Mouse (Mus musculus) CH12.LX (cell line): ENCODE measurements at regions not wholly inside any gene's neighbourhood (a gene's known extent, or its start where the extent isn't known, plus 50 kb on each side); places are given as distances from the start of the nearest gene placed in this dataset.

Experiments
- DNase-seq: peaks from one replicate; pipeline ENCODE4 v3.0.0-alpha.2; 2013; ENCODE audit errors: extremely low read depth
- H3K27ac ChIP-seq: 2 replicates; pipeline ENCODE4 v1.5.1; 2012; ENCODE audit warnings: low read depth, mild to moderate bottlenecking, control low read depth, moderate library complexity; ENCODE audit not compliant: insufficient read depth
- H3K27me3 ChIP-seq: replicated peaks from 2 replicates; pipeline ENCODE3; 2012; ENCODE audit warnings: inconsistent platforms
- H3K36me3 ChIP-seq, 2 experiments: replicated peaks in 1 of 2; 2 replicates each; pipeline versions ENCODE3 to v1.6.1; 2012; ENCODE audit warnings: inconsistent platforms in 1 of 2, low read length in 1 of 2, mild to moderate bottlenecking in 1 of 2, mixed read lengths in 1 of 2, moderate library complexity in 1 of 2; ENCODE audit not compliant: control insufficient read depth in 1 of 2, insufficient read depth in 1 of 2
- H3K4me1 ChIP-seq, 2 experiments: 2 replicates each; pipeline ENCODE4 v1.6.1; 2012; ENCODE audit warnings: inconsistent platforms in 1 of 2, moderate library complexity in 1 of 2; ENCODE audit not compliant: insufficient read depth in 2 of 2, control insufficient read depth in 1 of 2
- H3K4me2 ChIP-seq: 2 replicates; pipeline ENCODE4 v1.6.1; 2012; ENCODE audit warnings: low read depth, mild to moderate bottlenecking, control low read depth; ENCODE audit not compliant: poor library complexity, insufficient read depth, severe bottlenecking
- H3K4me3 ChIP-seq, 3 experiments: fragments of 150-350 bp in 1 of 3; sonication (generic) in 1 of 3; replicated peaks in 1 of 3; 2 replicates each; pipeline versions ENCODE3 to v1.5.1; 2011 to 2012; ENCODE audit warnings: low read depth in 2 of 3, low read length in 2 of 3, mild to moderate bottlenecking in 2 of 3, moderate library complexity in 2 of 3, control low read depth in 1 of 3, improper control_type of control experiment in 1 of 3, inconsistent platforms in 1 of 3, mixed read lengths in 1 of 3; ENCODE audit not compliant: poor library complexity in 1 of 3
- H3K79me2 ChIP-seq: replicated peaks from 2 replicates; pipeline ENCODE4 v1.6.1; 2012; ENCODE audit warnings: mild to moderate bottlenecking, moderate library complexity; ENCODE audit not compliant: control insufficient read depth, poor library complexity, insufficient read depth, severe bottlenecking; ENCODE audit errors: extremely low read depth
- H3K9ac ChIP-seq: 2 replicates; pipeline ENCODE4 v1.6.1; 2012; ENCODE audit warnings: low read depth, mild to moderate bottlenecking, control low read depth, moderate library complexity; ENCODE audit not compliant: insufficient read depth
- H3K9me3 ChIP-seq: replicated peaks from 2 replicates; pipeline ENCODE3; 2012; ENCODE audit warnings: low read length, inconsistent platforms, mixed read lengths
- BHLHE40 ChIP-seq: IDR thresholded peaks from 2 replicates; pipeline ENCODE4 v1.6.1; 2011; ENCODE audit warnings: mild to moderate bottlenecking, low read depth, low read length, improper control_type of control experiment
- CHD2 ChIP-seq: IDR thresholded peaks from 2 replicates; pipeline ENCODE4 v1.6.1; 2011; ENCODE audit warnings: low read length, improper control_type of control experiment
- CTCF ChIP-seq, 2 experiments: IDR thresholded peaks in 1 of 2; conservative IDR thresholded peaks in 1 of 2; 2 replicates each; pipeline ENCODE4 v1.5.1; 2011 to 2012; ENCODE audit warnings: low read depth in 2 of 2, low read length in 2 of 2, improper control_type of control experiment in 1 of 2, inconsistent platforms in 1 of 2, mild to moderate bottlenecking in 1 of 2, moderate library complexity in 1 of 2
- ELF1 ChIP-seq: IDR thresholded peaks from 2 replicates; pipeline ENCODE4 v1.6.1; 2014; ENCODE audit warnings: low read depth, mild to moderate bottlenecking, inconsistent platforms, low read length, improper control_type of control experiment
- IRF4 ChIP-seq: IDR thresholded peaks from 2 replicates; pipeline ENCODE4 v1.6.1; 2014; ENCODE audit warnings: low read depth, mild to moderate bottlenecking, inconsistent platforms, low read length, improper control_type of control experiment
- JUN ChIP-seq: IDR thresholded peaks from 2 replicates; pipeline ENCODE4 v1.6.1; 2011; ENCODE audit warnings: low read depth, mild to moderate bottlenecking, low read length, improper control_type of control experiment, moderate library complexity; ENCODE audit not compliant: insufficient read depth
- JUND ChIP-seq: conservative IDR thresholded peaks from 2 replicates; pipeline ENCODE4 v1.6.1; 2011; ENCODE audit warnings: low read depth, low read length, improper control_type of control experiment
- KAT2A ChIP-seq: IDR thresholded peaks from 2 replicates; pipeline ENCODE4 v1.6.1; 2012; ENCODE audit warnings: low read length, improper control_type of control experiment, inconsistent platforms; ENCODE audit not compliant: insufficient replicate concordance
- MAX ChIP-seq: IDR thresholded peaks from 2 replicates; pipeline ENCODE4 v1.6.1; 2011; ENCODE audit warnings: low read length, improper control_type of control experiment
- MAZ ChIP-seq: IDR thresholded peaks from 2 replicates; pipeline ENCODE4 v1.6.1; 2012; ENCODE audit warnings: low read depth, mild to moderate bottlenecking, inconsistent platforms, low read length, improper control_type of control experiment, moderate library complexity
- MYC ChIP-seq: IDR thresholded peaks from 2 replicates; pipeline ENCODE4 v1.6.1; 2011; ENCODE audit warnings: low read depth, mild to moderate bottlenecking, improper control_type of control experiment, low read length
- RAD21 ChIP-seq: IDR thresholded peaks from 2 replicates; pipeline ENCODE4 v1.6.1; 2011; ENCODE audit warnings: low read depth, mild to moderate bottlenecking, low read length, improper control_type of control experiment, moderate library complexity
- SIN3A ChIP-seq: IDR thresholded peaks from 2 replicates; pipeline ENCODE4 v1.6.1; 2012; ENCODE audit warnings: low read length, improper control_type of control experiment, inconsistent platforms
- TBP ChIP-seq: conservative IDR thresholded peaks from 2 replicates; pipeline ENCODE4 v1.6.1; 2011; ENCODE audit warnings: low read depth, low read length, improper control_type of control experiment
- USF1 ChIP-seq: IDR thresholded peaks from 2 replicates; pipeline ENCODE4 v1.6.1; 2014; ENCODE audit warnings: low read depth, mild to moderate bottlenecking, inconsistent platforms, low read length, improper control_type of control experiment
- ZMIZ1 ChIP-seq: IDR thresholded peaks from 2 replicates; pipeline ENCODE4 v1.6.1; 2012; ENCODE audit warnings: low read depth, mild to moderate bottlenecking, inconsistent platforms, low read length, improper control_type of control experiment
- dilution Hi-C: fragments of 300-500 bp; cut with MboI; formaldehyde crosslinking; loops from 2 replicates; pipeline ENCODE4 v1.14.3; 2020; ENCODE audit warnings: low sequenced_read_pairs; ENCODE audit not compliant: extremely low pct_unique_long_range_greater_than_20kb, extremely low pct_ligation_motif_present
- in situ Hi-C: fragments of 300-500 bp; cut with MboI; formaldehyde crosslinking; loops from 3 replicates; pipeline ENCODE4 v1.14.3; 2019; ENCODE audit warnings: low sequenced_read_pairs, low pct_ligation_motif_present, low pct_unique_long_range_greater_than_20kb, mixed read lengths

DNA sequence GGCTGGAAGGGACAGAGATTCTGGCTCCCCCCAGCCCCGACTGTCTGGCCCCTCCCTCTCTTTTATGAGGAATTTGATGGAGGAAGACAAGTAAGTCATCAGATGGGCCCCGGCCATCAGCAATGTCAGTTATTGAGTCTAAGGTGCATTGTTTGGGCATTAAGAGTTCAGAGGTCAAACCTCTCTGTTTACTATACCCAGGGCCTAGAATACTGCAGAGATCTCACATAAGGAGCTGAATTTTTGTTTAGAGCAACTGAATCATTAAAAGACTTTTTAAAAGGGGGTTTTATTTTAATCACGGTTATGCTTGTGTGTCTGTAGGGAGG is 353.1 kb upstream of the Jarid2 start:
- in situ Hi-C loops: no loop called here
- Histone ChIP-seq H3K27ac (no peak overlapping the region), H3K9ac (no peak overlapping the region), H3K4me1 (peaks cover 0 to 17% of the 10 kb centered on the region in 2 experiments; a peak in 3 of 4 replicates), H3K4me2 (no peak overlapping the region), H3K27me3 (no peaks in the 10 kb centered on the region), H3K4me3 (no peak overlapping the region), H3K36me3 (no peaks in the 10 kb centered on the region), H3K9me3 (no peaks in the 10 kb centered on the region), H3K79me2 (no peaks in the 10 kb centered on the region)
- dilution Hi-C loops: no loop called here
- TF ChIP-seq USF1 (no peak), ZMIZ1 (no peak), TBP (no peak), RAD21 (no peak), MYC (no peak), ELF1 (no peak), BHLHE40 (no peak), JUND (no peak), CTCF (conservative IDR thresholded peaks at IDR 0.05 in 1 of 2, IDR thresholded peaks at IDR 0.05 in 1 of 2; ENCODE audit: low read depth in 2 of 2, low read length in 2 of 2) (no peak), JUN (no peak), MAX (no peak), IRF4 (no peak)
- no peak for DNase-seq

DNA sequence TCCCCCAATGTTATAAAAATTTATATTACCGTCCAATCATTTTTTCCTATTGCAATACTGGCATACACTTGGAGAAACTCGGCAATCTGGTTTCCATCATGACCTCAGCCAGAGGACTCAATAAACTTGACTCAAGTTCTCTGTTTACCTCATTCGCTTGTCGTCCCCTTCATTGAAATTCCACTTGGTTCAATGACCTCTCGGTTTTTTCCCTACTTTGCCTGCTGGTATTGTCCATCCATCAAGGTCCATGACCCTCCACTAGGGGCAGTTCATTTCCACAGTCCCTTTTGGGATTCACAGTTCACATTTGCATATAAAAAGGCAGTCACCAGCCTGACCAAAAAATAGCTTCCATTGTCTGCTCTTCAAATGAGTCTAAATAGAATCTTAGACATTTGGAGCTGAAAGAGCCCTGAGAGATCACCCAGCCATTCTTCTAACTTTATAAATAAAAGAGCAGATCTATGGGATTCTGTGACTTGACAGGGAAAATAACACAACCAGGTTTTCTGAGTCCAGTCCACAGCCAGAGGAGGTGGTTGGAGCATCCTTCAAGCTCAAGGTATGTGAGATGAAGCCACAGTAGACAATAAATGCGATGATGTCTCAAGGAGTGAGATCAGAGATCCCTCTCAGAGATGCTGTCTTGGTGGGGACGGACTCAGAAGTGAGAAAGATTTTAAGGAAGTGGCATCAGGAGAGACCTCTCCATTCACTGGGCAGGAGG is 347.4 kb upstream of the Jarid2 start:
- Histone ChIP-seq H3K4me3 (no peak overlapping the region), H3K9ac (no peak overlapping the region), H3K27ac (no peak overlapping the region), H3K36me3 (no peaks in the 10 kb centered on the region), H3K27me3 (no peaks in the 10 kb centered on the region), H3K4me1 (peaks cover 0 to 28% of the 10 kb centered on the region in 2 experiments; a peak in 3 of 4 replicates), H3K4me2 (no peak overlapping the region), H3K79me2 (no peaks in the 10 kb centered on the region), H3K9me3 (no peaks in the 10 kb centered on the region)
- DNase-seq: no peak
- TF ChIP-seq SIN3A (no peak), KAT2A (no peak), CHD2 (no peak), MAZ (no peak)
- in situ Hi-C loops: no loop called here
- dilution Hi-C loops: no loop called here
